Mouse (Mus musculus): ENCODE results near the gene Plekhh3.

Plekhh3 gene

GRCm38 (mm10) chr11:101186526-101187247, 15.5 kb upstream of the Plekhh3 start:
- DNase-seq = peak; percentile 62 to 68

GRCm38 (mm10) chr11:101185441-101185840, 14.3 kb upstream of the Plekhh3 start:
- DNase-seq = no peak

GRCm38 (mm10) chr11:101184984-101185383, 13.8 kb upstream of the Plekhh3 start:
- DNase-seq = peak in 1 of 2 experiments; percentile 10

GRCm38 (mm10) chr11:101182771-101183517, 11.8 kb upstream of the Plekhh3 start:
- peak in 1 of 2 experiments; percentile 35 for DNase-seq

- no peak for DNase-seq
Measured at GRCm38 (mm10) chr11:101181961-101182360, 10.8 kb upstream of the Plekhh3 start.

GRCm38 (mm10) chr11:101180846-101181740, 9.9 kb upstream of the Plekhh3 start:
- peak; percentile 77 to 81 for DNase-seq

GRCm38 (mm10) chr11:101180261-101180660, 9.1 kb upstream of the Plekhh3 start:
- DNase-seq = no peak

- peak; percentile 59 to 69 for DNase-seq
Measured at GRCm38 (mm10) chr11:101179306-101179705, 8.2 kb upstream of the Plekhh3 start.

GRCm38 (mm10) chr11:101178061-101179058, 7.2 kb upstream of the Plekhh3 start:
- DNase-seq = peak in 1 of 2 experiments; percentile 40

GRCm38 (mm10) chr11:101176933-101177773, 6.0 kb upstream of the Plekhh3 start:
- peak; percentile 92 to 93 for DNase-seq

- DNase-seq = peak; percentile 74 to 78
Measured at GRCm38 (mm10) chr11:101176117-101176691, 5.1 kb upstream of the Plekhh3 start.

- peak; percentile 71 to 79 for DNase-seq
Measured at GRCm38 (mm10) chr11:101175636-101176116, 4.5 kb upstream of the Plekhh3 start.

GRCm38 (mm10) chr11:101174851-101175628, 3.9 kb upstream of the Plekhh3 start, which contains the start of gene Ccr10:
Ccr10 (minus strand) TSS chr11:101175443.
- peak; percentile 38 to 61 for DNase-seq

GRCm38 (mm10) chr11:101174389-101174745, 3.2 kb upstream of the Plekhh3 start:
- DNase-seq = peak in 1 of 2 experiments; percentile 56

GRCm38 (mm10) chr11:101173631-101174388, 2.7 kb upstream of the Plekhh3 start:
- DNase-seq = peak; percentile 69 to 70

GRCm38 (mm10) chr11:101173112-101173511, 2.0 kb upstream of the Plekhh3 start:
- peak in 1 of 2 experiments; percentile 41 for DNase-seq

GRCm38 (mm10) chr11:101172434-101172815, 1.3 kb upstream of the Plekhh3 start:
- DNase-seq = no peak

GRCm38 (mm10) chr11:101171721-101172433, 726 bp upstream of the Plekhh3 start:
- DNase-seq = peak; percentile 76 to 78
